Mouse (Mus musculus): ENCODE measurements around the gene Lefty1. TPM values are rescaled to one million over a fixed set of nuclear protein-coding genes. Genes with fewer than 3 reads are reported as not detected.

The Lefty1 gene
- total RNA-seq, 2 experiments from 2014 or later: not detected

Other genes starting within 250 kb of the Lefty1 start
- not detected in 2 replicates for gene Mixl1, start 238.0 kb upstream of the Lefty1 start, total RNA-seq (2015; ENCODE audit: low replicate concordance)
- gene Mixl1, start 238.0 kb upstream of the Lefty1 start, total RNA-seq (2017; ENCODE audit: low replicate concordance): not detected in 2 replicates
- gene Acbd3, start 209.0 kb upstream of the Lefty1 start, total RNA-seq (2015; ENCODE audit: low replicate concordance): 14.8 and 18.9 TPM in 2 replicates
- gene Acbd3, start 209.0 kb upstream of the Lefty1 start, total RNA-seq (2017; ENCODE audit: low replicate concordance): 22.2 and 26.7 TPM in 2 replicates
- gene H3f3a, start 121.1 kb upstream of the Lefty1 start, total RNA-seq (2015; ENCODE audit: low replicate concordance): 2,042 and 2,351 TPM in 2 replicates
- gene H3f3a, start 121.1 kb upstream of the Lefty1 start, total RNA-seq (2017; ENCODE audit: low replicate concordance): 2,407 and 2,791 TPM in 2 replicates
- gene Sde2, start 83.9 kb upstream of the Lefty1 start, total RNA-seq (2015; ENCODE audit: low replicate concordance): 21.3 and 23.9 TPM in 2 replicates
- gene Sde2, start 83.9 kb upstream of the Lefty1 start, total RNA-seq (2017; ENCODE audit: low replicate concordance): 29.9 and 35.2 TPM in 2 replicates
- not detected in 2 replicates for gene Lefty2, start 41.9 kb upstream of the Lefty1 start, total RNA-seq (2015; ENCODE audit: low replicate concordance)
- not detected in 2 replicates for gene Lefty2, start 41.9 kb upstream of the Lefty1 start, total RNA-seq (2017; ENCODE audit: low replicate concordance)
- 21.3 and 42.8 TPM in 2 replicates for gene Pycr2, start 30.7 kb upstream of the Lefty1 start, total RNA-seq (2015; ENCODE audit: low replicate concordance)
- 26.3 and 26.6 TPM in 2 replicates for gene Pycr2, start 30.7 kb upstream of the Lefty1 start, total RNA-seq (2017; ENCODE audit: low replicate concordance)
- 23.4 and 24.7 TPM in 2 replicates for gene Tmem63a, start 7.3 kb downstream of the Lefty1 start, total RNA-seq (2015; ENCODE audit: low replicate concordance)
- gene Tmem63a, start 7.3 kb downstream of the Lefty1 start, total RNA-seq (2017; ENCODE audit: low replicate concordance): 18.1 and 20.2 TPM in 2 replicates
- 7.5 and 9.4 TPM in 2 replicates for gene Ephx1, start 85.9 kb downstream of the Lefty1 start, total RNA-seq (2015; ENCODE audit: low replicate concordance)
- 2.7 and 3.9 TPM in 2 replicates for gene Ephx1, start 85.9 kb downstream of the Lefty1 start, total RNA-seq (2017; ENCODE audit: low replicate concordance)
- not detected in 2 replicates for gene 9130409I23Rik, start 116.2 kb downstream of the Lefty1 start, total RNA-seq (2015; ENCODE audit: low replicate concordance)
- gene 9130409I23Rik, start 116.2 kb downstream of the Lefty1 start, total RNA-seq (2017; ENCODE audit: low replicate concordance): not detected in 2 replicates
- 31.4 and 46.5 TPM in 2 replicates for gene Nvl, start 209.2 kb downstream of the Lefty1 start, total RNA-seq (2015; ENCODE audit: low replicate concordance)
- gene Nvl, start 209.2 kb downstream of the Lefty1 start, total RNA-seq (2017; ENCODE audit: low replicate concordance): 32.5 and 41.5 TPM in 2 replicates
- gene Cnih4, start 209.7 kb downstream of the Lefty1 start, total RNA-seq (2015; ENCODE audit: low replicate concordance): 40.7 and 64.6 TPM in 2 replicates
- 26.6 and 44.0 TPM in 2 replicates for gene Cnih4, start 209.7 kb downstream of the Lefty1 start, total RNA-seq (2017; ENCODE audit: low replicate concordance)

Measured in erythroid progenitor cell, adult 5-6 weeks (primary cell).